Mouse (Mus musculus) bone marrow macrophage, adult 2 months (primary cell): ENCODE data around the gene Adgrv1.

Experiments used
- CTCF ChIP-seq: IDR thresholded peaks from 2 replicates; pipeline ENCODE4 v1.5.1; 2012; ENCODE audit warnings: low read depth, mild to moderate bottlenecking, low read length, moderate library complexity
- POLR2A ChIP-seq: IDR thresholded peaks from 2 replicates; pipeline ENCODE4 v1.6.1; 2012; ENCODE audit warnings: mild to moderate bottlenecking, low read depth, low read length, borderline replicate concordance

DNA sequence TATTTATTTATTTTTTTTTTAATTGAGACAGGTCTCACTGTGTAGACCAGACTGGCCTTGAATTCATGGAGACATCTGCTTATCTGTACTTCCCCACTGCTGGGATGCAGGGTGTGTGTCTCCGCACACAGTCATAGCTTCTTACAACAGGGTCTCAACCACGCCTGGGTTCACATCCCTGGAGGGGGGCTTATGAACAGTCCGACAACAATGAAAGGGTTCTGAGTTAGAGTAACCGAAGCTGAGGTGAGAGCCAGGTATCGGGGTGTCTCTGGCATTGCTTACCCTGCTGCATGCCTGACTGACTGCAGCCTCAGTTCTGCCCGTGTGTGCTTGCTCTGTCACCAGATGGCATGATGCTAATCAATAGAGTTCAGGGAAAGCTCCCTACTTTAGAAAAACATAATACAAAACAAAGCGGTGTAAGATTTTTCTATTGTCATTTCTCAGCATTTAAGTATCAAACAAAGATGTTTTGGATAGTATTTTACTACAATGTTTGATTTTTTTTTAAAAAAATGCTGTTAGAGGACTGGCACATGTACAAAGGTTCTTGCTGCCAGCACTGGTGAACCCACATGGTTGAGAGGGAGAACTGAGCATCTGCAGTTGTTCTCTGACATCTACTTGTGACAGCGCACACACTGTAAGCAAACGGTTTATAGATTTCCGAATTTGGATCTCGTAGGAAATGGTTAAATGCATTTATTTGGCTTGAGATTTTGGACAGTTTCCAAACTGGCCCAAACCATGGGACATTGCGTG, 30.8 kb upstream of the Adgrv1 start:
- TF ChIP-seq CTCF, result no peak
- TF ChIP-seq POLR2A, result no peak
